Mouse (Mus musculus) ES-E14 (cell line): ENCODE measurements around the gene Clec2i. TPM values are rescaled to one million over a fixed set of nuclear protein-coding genes. Genes with fewer than 3 reads are reported as not detected.

Experiments used
- DNase-seq: peaks from one replicate; pipeline ENCODE4 v3.0.0-alpha.2; 2013; ENCODE audit warnings: low read depth, low spot score
- H3K27ac ChIP-seq: 2 replicates; pipeline ENCODE4 v1.5.1; 2012; ENCODE audit warnings: low read depth, mild to moderate bottlenecking, low read length, moderate library complexity, mixed read lengths; ENCODE audit not compliant: poor library complexity, insufficient read depth, severe bottlenecking
- H3K36me3 ChIP-seq: 2 replicates; pipeline ENCODE4 v1.6.1; 2012; ENCODE audit warnings: mild to moderate bottlenecking, low read length, moderate library complexity, mixed read lengths; ENCODE audit not compliant: control insufficient read depth, poor library complexity, insufficient read depth, severe bottlenecking
- H3K4me1 ChIP-seq, 2 experiments: fragments of 150-350 bp in 1 of 2; sonication (generic) in 1 of 2; 2 replicates each; pipeline ENCODE4 v1.6.1; 2012; ENCODE audit warnings: low read length in 2 of 2, mild to moderate bottlenecking in 1 of 2, mixed read lengths in 1 of 2; ENCODE audit not compliant: control insufficient read depth in 2 of 2, insufficient read depth in 2 of 2, poor library complexity in 1 of 2
- H3K4me3 ChIP-seq, 2 experiments: fragments of 150-350 bp in 1 of 2; sonication (generic) in 1 of 2; 2 replicates each; pipeline ENCODE4 v1.5.1; 2012; ENCODE audit warnings: low read length in 2 of 2, low read depth in 1 of 2, mild to moderate bottlenecking in 1 of 2, mixed read lengths in 1 of 2; ENCODE audit not compliant: insufficient read depth in 1 of 2, poor library complexity in 1 of 2, severe bottlenecking in 1 of 2
- H3K9ac ChIP-seq: 2 replicates; pipeline ENCODE4 v1.6.1; 2012; ENCODE audit warnings: low read depth, mild to moderate bottlenecking, low read length, mixed read lengths; ENCODE audit not compliant: poor library complexity, insufficient read depth, severe bottlenecking
- H3K9me3 ChIP-seq: fragments of 150-350 bp; sonication (generic); 2 replicates; pipeline ENCODE4 v1.6.1; 2012; ENCODE audit warnings: low read depth, mild to moderate bottlenecking, low read length; ENCODE audit not compliant: control insufficient read depth, insufficient read depth
- CHD2 ChIP-seq: IDR thresholded peaks from 2 replicates; pipeline ENCODE4 v1.6.1; 2014; ENCODE audit warnings: mild to moderate bottlenecking, low read depth, low read length, inconsistent platforms
- HCFC1 ChIP-seq: IDR thresholded peaks from 2 replicates; pipeline ENCODE4 v1.6.1; 2012; ENCODE audit warnings: low read length, inconsistent platforms, borderline replicate concordance; ENCODE audit not compliant: insufficient read depth
- MAFK ChIP-seq: IDR thresholded peaks from 2 replicates; pipeline ENCODE4 v1.6.1; 2014; ENCODE audit warnings: mild to moderate bottlenecking, low read depth, low read length, inconsistent platforms; ENCODE audit not compliant: insufficient read depth
- ZC3H11A ChIP-seq: IDR thresholded peaks from 2 replicates; pipeline ENCODE4 v1.6.1; 2012; ENCODE audit warnings: low read depth, mild to moderate bottlenecking, inconsistent platforms, low read length, borderline replicate concordance
- ZNF384 ChIP-seq: IDR thresholded peaks from 2 replicates; pipeline ENCODE4 v1.6.1; 2012; ENCODE audit warnings: low read depth, low read length, inconsistent platforms
- in situ Hi-C, 2 experiments: fragments of 600-800 bp; cut with MboI; formaldehyde crosslinking; loops; one replicate each; pipeline ENCODE4 v1.15.1; 2025; ENCODE audit warnings: low sequenced_read_pairs in 2 of 2, inconsistent platforms in 1 of 2; ENCODE audit not compliant: unreplicated experiment in 2 of 2
- total RNA-seq: library from RNA; depleted of rRNA; stranded (reverse); fragments of 300-350 nt; gene quantifications from 2 replicates; pipeline ENCODE4 v1.2.3, GENCODE M21; 2012; rRNA removed

Gene Clec2i
- total RNA-seq, 1 experiment, result 0.18 TPM

GRCm38 (mm10) chr6:128941646-128942421, 54.4 kb downstream of the Clec2i start:
- in situ Hi-C loops, result no loop called here
- H3K4me3 ChIP-seq, result no peak overlapping the region
- H3K9ac ChIP-seq, result no peak overlapping the region
- no peaks in the 10 kb centered on the region for H3K9me3 ChIP-seq
- no peaks in the 10 kb centered on the region for H3K36me3 ChIP-seq
- TF ChIP-seq MAFK (no peak), HCFC1 (no peak), CHD2 (no peak), ZNF384 (no peak), ZC3H11A (no peak)
- no peak overlapping the region for H3K27ac ChIP-seq
- DNase-seq, result no peak
- no peaks in the 10 kb centered on the region for H3K4me1 ChIP-seq

DNA sequence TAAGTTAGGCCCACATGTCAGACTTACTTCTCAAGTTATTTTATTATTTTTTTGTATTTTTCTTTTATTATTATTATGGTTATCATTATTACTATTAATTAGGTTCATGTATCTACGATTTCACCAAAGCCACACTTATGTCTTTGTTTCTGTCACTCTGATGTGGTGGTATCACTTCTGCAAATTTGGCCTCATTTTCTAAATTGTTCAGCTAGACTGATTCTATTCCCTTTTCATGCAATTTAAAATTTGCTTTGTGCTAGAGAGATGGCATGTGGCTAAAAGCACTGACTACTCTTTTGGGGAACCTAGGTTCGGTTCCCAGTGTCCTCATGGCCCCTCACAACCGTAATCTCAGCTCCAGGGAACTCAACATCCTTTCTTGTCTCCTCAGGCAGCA, 58.2 kb downstream of the Clec2i start:
- Histone ChIP-seq H3K4me1 (no peaks in the 10 kb centered on the region), H3K36me3 (no peaks in the 10 kb centered on the region), H3K27ac (no peak overlapping the region), H3K9me3 (no peaks in the 10 kb centered on the region), H3K4me3 (no peak overlapping the region), H3K9ac (no peak overlapping the region)
- TF ChIP-seq HCFC1 (no peak), CHD2 (no peak), ZC3H11A (no peak), MAFK (no peak), ZNF384 (no peak)
- in situ Hi-C loops, result no loop called here
- no peak for DNase-seq

Other genes with a start within 250 kb of the Clec2i start
- gene Clec2h, start 225.2 kb upstream of the Clec2i start, total RNA-seq, result not detected in 2 replicates
- gene Klrb1, start 164.5 kb upstream of the Clec2i start, total RNA-seq, result not detected in 2 replicates
- 0.13 TPM in 1 of 2 replicates, not detected in the other for gene Klrb1c, start 98.4 kb upstream of the Clec2i start, total RNA-seq
- not detected in 2 replicates for gene Gm44511, start 61.3 kb upstream of the Clec2i start, total RNA-seq
- gene Klrb1b, start 61.3 kb upstream of the Clec2i start, total RNA-seq, result not detected in 2 replicates
- gene BC035044, start 3.5 kb downstream of the Clec2i start, total RNA-seq, result not detected in 2 replicates
- 0.22 TPM in 1 of 2 replicates, not detected in the other for gene Clec2g, start 46.8 kb downstream of the Clec2i start, total RNA-seq
- gene Klrb1f, start 158.3 kb downstream of the Clec2i start, total RNA-seq, result not detected in 2 replicates
- gene Clec2e, start 213.3 kb downstream of the Clec2i start, total RNA-seq, result not detected in 2 replicates